Mouse (Mus musculus): ENCODE measurements around the gene Rdh5. TPM values are rescaled to one million over a fixed set of nuclear protein-coding genes. Genes with fewer than 3 reads are reported as not detected.
A peak's percentile ranks its signal among the peaks of the same experiment; 100 is the strongest.

Gene Rdh5
- polyA plus RNA-seq, 1 experiment from 2014 or later, result 16.6 TPM

DNA sequence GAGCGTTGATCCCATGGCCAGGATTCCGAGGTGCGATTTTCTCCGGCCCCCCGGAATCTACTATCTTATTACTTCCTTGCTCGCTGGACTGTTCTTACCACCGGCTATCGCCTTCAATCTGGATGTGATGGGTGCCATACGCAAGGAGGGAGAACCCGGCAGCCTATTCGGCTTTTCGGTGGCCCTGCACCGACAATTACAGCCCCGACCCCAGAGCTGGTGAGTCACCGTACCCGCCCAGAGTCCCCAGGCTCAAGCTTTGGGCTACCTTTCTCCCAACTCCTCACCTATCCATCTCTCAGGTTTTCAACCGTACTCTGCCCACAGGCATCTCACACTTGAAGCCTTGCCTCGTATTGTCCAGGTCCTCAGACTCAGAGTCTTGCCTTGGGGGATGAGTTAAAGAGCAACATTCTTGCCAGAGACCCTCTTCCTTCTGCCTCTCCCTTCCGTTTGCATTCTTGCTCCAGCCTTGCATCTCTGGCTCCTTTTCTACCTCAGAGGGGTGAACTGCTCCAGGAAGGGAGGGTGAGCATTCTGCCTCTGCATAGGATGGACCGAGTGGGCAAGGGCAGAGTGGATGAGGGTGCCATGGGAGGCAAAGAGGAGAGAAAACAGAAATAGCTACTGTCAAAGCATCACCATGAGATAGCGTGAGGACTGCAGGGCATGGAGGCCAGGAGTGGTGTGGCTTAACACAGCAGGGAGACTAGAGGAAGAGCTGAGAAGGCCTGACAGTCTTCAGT is 11.5 kb upstream of the Rdh5 start:
- Histone ChIP-seq H3K27me3 (ENCODE audit: control insufficient read depth, insufficient read depth, low read length) (peaks cover 48% of the 10 kb centered on the region), H3K4me2 (ENCODE audit: low read depth, low read length) (peak overlapping the region; percentile 73), H3K27ac (ENCODE audit: low read length) (no peak overlapping the region), H3K9me3 (replicated peaks; ENCODE audit: control insufficient read depth, low read length) (no peaks in the 10 kb centered on the region), H3K4me1 (ENCODE audit: control insufficient read depth, insufficient read depth, low read length) (no peaks in the 10 kb centered on the region; the same call in 1 of the 2 replicates), H3K36me3 (ENCODE audit: control insufficient read depth, insufficient read depth, low read length) (no peaks in the 10 kb centered on the region), H3K9ac (ENCODE audit: low read length) (peak overlapping the region; percentile 49), H3K4me3 (replicated peaks; ENCODE audit: low read length) (peak overlapping the region; percentile 48)
- 4% methylated on average over 21 of the region's 21 CpGs for WGBS
- no peak for ATAC-seq (ENCODE audit: insufficient read depth, low FRiP score)

DNA sequence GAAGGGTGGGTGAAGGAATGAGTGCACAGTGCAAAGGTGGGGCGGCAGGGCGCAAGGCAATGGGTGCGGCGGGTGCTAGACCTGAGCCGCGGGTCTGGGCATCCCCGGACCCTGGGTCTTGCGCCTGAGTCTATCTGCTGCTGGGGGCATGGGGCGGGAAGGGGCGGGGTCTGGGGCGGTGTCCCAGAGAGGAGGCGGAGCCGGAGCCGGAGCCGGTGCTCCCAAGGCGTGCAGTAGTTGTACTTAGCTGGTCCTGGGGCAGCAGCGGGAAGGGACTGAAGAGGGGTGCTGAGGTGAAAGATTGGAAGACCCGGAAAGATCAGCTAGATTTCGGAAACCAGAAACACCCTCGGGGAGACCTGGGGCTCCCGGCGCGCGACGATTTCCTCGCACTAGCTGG is 10.9 kb upstream of the Rdh5 start, which contains the start of gene Itga7:
Gene Itga7 (plus strand): TSS at position 245 of the 400 bp plus-strand sequence.
- H3K4me1 ChIP-seq (ENCODE audit: control insufficient read depth, insufficient read depth, low read length), result no peaks in the 10 kb centered on the region; the same call in 1 of the 2 replicates
- H3K36me3 ChIP-seq (ENCODE audit: control insufficient read depth, insufficient read depth, low read length), result no peaks in the 10 kb centered on the region
- peak within 1 kb of the TSS; percentile 49 for H3K9ac ChIP-seq (ENCODE audit: low read length)
- under 1% methylated on average over 26 of the region's 26 CpGs for WGBS
- no peak within 1 kb of the TSS for H3K27ac ChIP-seq (ENCODE audit: low read length)
- ATAC-seq (ENCODE audit: insufficient read depth, low FRiP score), result peak; percentile 72
- peaks cover 48% of the 10 kb centered on the region for H3K27me3 ChIP-seq (ENCODE audit: control insufficient read depth, insufficient read depth, low read length)
- no peaks in the 10 kb centered on the region for H3K9me3 ChIP-seq (replicated peaks; ENCODE audit: control insufficient read depth, low read length)
- H3K4me3 ChIP-seq (replicated peaks; ENCODE audit: low read length), result peak within 1 kb of the TSS; percentile 48
- peak within 1 kb of the TSS; percentile 73 for H3K4me2 ChIP-seq (ENCODE audit: low read depth, low read length)

DNA sequence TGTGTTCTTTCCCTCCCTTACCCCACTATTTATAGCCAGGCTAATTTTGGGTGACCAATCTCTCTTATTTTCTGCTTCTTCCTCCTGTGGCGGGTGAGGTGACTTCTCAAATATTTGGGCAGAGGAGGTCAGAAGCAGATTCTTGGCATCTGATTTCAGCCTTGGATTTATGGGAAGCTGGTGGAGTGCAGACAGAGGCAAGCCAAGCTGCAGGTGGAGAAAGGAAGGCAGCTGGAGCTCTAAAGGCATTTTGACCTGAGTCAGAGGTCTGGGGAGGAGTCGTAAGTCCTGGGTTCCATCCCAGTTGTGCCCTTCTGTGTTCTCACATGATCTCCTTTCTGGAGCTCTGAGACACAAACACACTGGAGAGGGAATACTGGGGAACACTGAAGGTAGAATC is 8.8 kb upstream of the Rdh5 start:
- H3K4me2 ChIP-seq (ENCODE audit: low read depth, low read length), result no peak overlapping the region
- no peak overlapping the region for H3K27ac ChIP-seq (ENCODE audit: low read length)
- peaks cover 47% of the 10 kb centered on the region for H3K27me3 ChIP-seq (ENCODE audit: control insufficient read depth, insufficient read depth, low read length)
- no peak overlapping the region for H3K4me3 ChIP-seq (replicated peaks; ENCODE audit: low read length)
- ATAC-seq (ENCODE audit: insufficient read depth, low FRiP score), result no peak
- H3K36me3 ChIP-seq (ENCODE audit: control insufficient read depth, insufficient read depth, low read length), result no peaks in the 10 kb centered on the region
- H3K4me1 ChIP-seq (ENCODE audit: control insufficient read depth, insufficient read depth, low read length), result no peaks in the 10 kb centered on the region
- no peaks in the 10 kb centered on the region for H3K9me3 ChIP-seq (replicated peaks; ENCODE audit: control insufficient read depth, low read length)
- WGBS, result 52% methylated on average over 2 of the region's 2 CpGs
- H3K9ac ChIP-seq (ENCODE audit: low read length), result no peak overlapping the region

DNA sequence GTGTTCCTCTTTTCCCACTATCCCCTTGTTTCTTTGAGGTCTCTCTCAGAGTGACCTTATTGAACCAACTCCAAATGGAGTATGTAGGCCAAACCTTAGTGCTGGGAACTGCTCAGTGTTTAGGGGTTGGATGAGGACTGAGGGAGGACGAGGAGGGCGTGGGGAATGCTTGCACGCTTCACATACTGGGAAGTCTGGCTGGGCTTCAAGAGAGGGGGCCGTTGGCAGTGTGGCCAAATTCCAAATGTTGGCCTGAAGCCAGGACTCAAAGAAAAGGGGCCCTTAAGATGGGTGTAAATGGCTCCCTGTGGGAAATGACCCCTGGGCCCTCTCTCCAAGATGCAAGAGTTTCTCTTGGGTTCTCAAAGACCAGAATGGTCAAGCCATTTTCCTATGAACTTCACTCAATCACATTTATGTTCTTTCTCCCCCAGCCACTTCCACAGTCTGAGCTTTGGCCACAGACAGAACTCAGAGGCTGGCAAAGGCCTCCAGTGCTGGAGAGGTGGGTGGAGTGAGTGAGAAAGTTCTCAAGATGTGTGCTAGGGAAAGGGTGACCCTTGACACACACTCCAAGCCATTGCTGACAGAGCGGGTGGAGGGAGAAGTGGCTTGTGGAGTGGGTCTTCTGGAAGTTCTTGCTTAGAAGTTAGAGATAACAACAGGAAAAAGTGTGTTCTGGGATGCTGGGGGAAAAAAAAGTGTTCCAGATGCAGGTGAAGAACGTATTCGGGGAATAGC is 7.1 kb upstream of the Rdh5 start:
- Histone ChIP-seq H3K4me2 (ENCODE audit: low read depth, low read length) (no peak overlapping the region), H3K36me3 (ENCODE audit: control insufficient read depth, insufficient read depth, low read length) (no peaks in the 10 kb centered on the region), H3K27me3 (ENCODE audit: control insufficient read depth, insufficient read depth, low read length) (peaks cover 33% of the 10 kb centered on the region), H3K4me3 (replicated peaks; ENCODE audit: low read length) (no peak overlapping the region), H3K27ac (ENCODE audit: low read length) (no peak overlapping the region), H3K9me3 (replicated peaks; ENCODE audit: control insufficient read depth, low read length) (no peaks in the 10 kb centered on the region), H3K9ac (ENCODE audit: low read length) (no peak overlapping the region), H3K4me1 (ENCODE audit: control insufficient read depth, insufficient read depth, low read length) (no peaks in the 10 kb centered on the region)
- ATAC-seq (ENCODE audit: insufficient read depth, low FRiP score), result peak; percentile 30; the same call in 1 of the 2 replicates
- WGBS, result 65% methylated on average over 7 of the region's 7 CpGs

DNA sequence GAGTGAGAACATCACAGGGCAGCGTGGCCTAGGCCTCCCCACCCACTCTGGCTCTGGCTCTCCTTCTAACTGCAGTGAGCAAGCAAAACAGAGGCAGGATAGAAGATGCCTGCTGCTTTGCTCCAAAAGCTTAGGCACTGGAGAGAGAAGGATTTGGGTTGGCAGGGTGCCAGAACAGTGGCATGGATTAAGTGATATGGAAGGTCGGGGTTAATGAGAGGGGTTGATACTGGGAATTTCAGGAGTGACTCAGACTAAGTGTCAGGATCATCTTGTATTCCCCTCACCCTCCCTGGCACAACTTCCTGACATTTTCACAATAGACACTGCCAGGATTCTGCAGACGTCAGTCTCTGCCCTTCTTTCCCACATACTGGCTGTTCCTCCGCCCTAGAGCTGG is 5.7 kb upstream of the Rdh5 start:
- 32% methylated on average over 4 of the region's 4 CpGs for WGBS

DNA sequence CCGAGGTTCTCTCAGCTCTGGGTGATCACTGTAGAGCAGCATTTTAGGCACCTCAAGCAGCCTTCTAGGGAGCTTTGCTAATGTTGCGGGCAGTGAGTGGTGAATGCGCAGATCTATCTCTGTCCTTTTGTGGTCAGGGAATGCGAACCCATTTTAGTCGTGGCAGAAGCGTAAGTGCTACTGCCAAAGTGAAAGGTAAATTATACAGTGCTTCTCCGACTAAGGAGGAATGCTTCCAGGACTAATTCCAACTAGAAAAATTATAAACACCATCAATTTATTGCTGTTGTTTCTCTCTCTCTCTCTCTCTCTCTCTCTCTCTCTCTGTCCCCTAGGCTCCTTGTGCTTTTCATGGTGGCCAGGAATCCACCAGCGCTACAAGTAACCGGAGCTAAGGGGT is 1.2 kb upstream of the Rdh5 start, which contains the start of gene Bloc1s1:
Gene Bloc1s1 (minus strand): TSS at position 101 of the 400 bp plus-strand sequence.
- H3K27ac ChIP-seq (ENCODE audit: low read length), result peak within 1 kb of the TSS; percentile 97
- H3K9me3 ChIP-seq (replicated peaks; ENCODE audit: control insufficient read depth, low read length), result no peaks in the 10 kb centered on the region
- peaks cover 45% of the 10 kb centered on the region for H3K4me1 ChIP-seq (ENCODE audit: control insufficient read depth, insufficient read depth, low read length)
- H3K27me3 ChIP-seq (ENCODE audit: control insufficient read depth, insufficient read depth, low read length), result no peaks in the 10 kb centered on the region; the same call in 1 of the 2 replicates
- peak within 1 kb of the TSS; percentile 81 for H3K4me3 ChIP-seq (replicated peaks; ENCODE audit: low read length)
- WGBS, result 53% methylated on average over 9 of the region's 9 CpGs
- peak within 1 kb of the TSS; percentile 79 for H3K4me2 ChIP-seq (ENCODE audit: low read depth, low read length)
- no peaks in the 10 kb centered on the region for H3K36me3 ChIP-seq (ENCODE audit: control insufficient read depth, insufficient read depth, low read length)
- peak within 1 kb of the TSS; percentile 87 for H3K9ac ChIP-seq (ENCODE audit: low read length)
- ATAC-seq (ENCODE audit: insufficient read depth, low FRiP score), result no peak

More for the DNA sequence above, 5.7 kb upstream of the Rdh5 start:
- Histone ChIP-seq H3K4me2 (ENCODE audit: low read depth, low read length) (no peak overlapping the region), H3K9me3 (replicated peaks; ENCODE audit: control insufficient read depth, low read length) (no peaks in the 10 kb centered on the region), H3K27ac (ENCODE audit: low read length) (no peak overlapping the region), H3K36me3 (ENCODE audit: control insufficient read depth, insufficient read depth, low read length) (no peaks in the 10 kb centered on the region), H3K9ac (ENCODE audit: low read length) (0 out of 2 replicates have a peak overlapping the region, but pooled peaks have one; percentile 5), H3K4me3 (replicated peaks; ENCODE audit: low read length) (no peak overlapping the region), H3K4me1 (ENCODE audit: control insufficient read depth, insufficient read depth, low read length) (peaks cover 8% of the 10 kb centered on the region), H3K27me3 (ENCODE audit: control insufficient read depth, insufficient read depth, low read length) (peaks cover 19% of the 10 kb centered on the region)
- ATAC-seq (ENCODE audit: insufficient read depth, low FRiP score), result no peak

DNA sequence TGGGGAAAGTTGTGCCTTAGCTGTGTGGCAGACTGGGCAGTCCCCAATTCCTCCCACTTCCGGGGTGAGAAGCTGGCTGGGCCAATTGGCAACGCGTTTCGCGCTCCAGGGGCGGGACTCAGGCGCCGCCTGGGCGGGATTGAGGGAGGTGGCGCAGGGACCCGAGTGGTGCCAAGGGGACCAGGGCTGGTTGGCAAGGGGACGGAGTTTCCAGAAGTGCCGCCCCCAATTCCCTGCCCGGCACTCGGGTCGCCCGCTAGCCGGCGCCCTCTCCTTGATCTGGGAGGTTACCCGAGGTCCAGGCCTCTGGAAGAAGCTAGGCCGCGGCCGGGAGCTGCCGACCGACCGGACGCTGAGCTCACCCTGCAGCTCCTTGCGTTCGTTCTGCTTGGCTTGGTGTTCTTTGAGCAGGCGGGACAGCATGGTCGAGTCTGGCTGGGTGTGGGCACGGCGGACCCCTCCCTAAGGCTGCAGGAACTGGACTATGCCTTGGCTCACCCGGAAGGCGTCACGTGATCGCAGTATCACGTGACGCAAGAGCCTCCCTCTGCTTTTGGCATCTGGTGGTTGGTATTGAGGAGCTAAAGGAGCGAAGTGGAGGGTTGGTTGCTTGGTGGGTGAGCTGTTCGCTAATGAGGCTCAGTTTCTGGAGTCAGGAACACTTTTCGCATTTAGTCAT is 464 bp upstream of the Rdh5 start:
- Histone ChIP-seq H3K4me3 (replicated peaks; ENCODE audit: low read length) (peak overlapping the region; percentile 81), H3K4me2 (ENCODE audit: low read depth, low read length) (peak overlapping the region; percentile 79), H3K9ac (ENCODE audit: low read length) (peak overlapping the region; percentile 87), H3K36me3 (ENCODE audit: control insufficient read depth, insufficient read depth, low read length) (no peaks in the 10 kb centered on the region), H3K4me1 (ENCODE audit: control insufficient read depth, insufficient read depth, low read length) (peaks cover 51% of the 10 kb centered on the region), H3K27ac (ENCODE audit: low read length) (peak overlapping the region; percentile 97), H3K27me3 (ENCODE audit: control insufficient read depth, insufficient read depth, low read length) (no peaks in the 10 kb centered on the region), H3K9me3 (replicated peaks; ENCODE audit: control insufficient read depth, low read length) (no peaks in the 10 kb centered on the region)
- ATAC-seq (ENCODE audit: insufficient read depth, low FRiP score), result peak; percentile 93
- WGBS, result 1% methylated on average over 42 of the region's 42 CpGs

DNA sequence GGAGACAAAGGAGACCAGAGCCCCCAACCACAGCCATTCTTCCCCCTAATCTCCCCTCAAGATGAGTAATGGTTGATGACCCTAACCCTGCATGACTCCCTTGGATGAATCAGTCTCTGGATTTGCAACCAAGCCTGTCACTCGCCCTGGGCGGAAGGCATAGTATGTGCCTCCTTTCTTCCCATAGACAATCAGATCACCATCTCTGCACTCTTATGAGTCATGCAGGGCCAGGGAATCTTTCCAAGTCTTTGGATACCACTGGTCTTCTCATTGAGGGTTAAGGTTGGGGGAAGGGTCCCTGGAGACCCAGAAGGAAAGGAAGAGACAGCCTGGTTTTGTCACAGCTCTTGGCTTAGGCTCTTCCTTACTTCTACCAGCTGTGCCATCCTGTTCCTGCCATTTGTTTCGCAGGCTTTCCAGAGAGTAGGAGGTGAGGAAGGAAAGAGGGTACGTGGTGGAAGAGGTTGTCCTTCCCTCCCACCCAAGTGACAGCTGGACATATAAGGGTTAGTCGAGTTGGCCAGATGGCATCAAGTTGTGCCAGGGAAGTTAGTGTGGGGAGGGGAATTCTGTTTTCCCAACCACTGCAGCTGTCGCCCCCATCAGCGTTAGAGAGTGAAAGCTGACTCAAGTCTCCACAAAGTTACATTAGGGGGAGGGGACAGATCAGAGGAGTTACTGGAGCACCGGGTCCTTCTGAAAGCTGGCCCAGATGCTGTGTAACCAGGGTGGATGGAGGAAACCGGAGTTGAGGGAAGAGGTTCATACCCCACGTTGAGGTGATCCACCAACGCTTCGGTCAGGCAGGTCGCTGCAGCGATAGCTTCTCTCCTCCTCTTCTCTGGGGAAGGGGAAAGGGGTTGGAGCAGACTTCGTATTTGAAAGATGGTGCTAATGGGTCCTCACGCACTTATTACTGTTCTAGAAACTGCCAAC is 536 bp downstream of the Rdh5 start:
- peak overlapping the region; percentile 97 for H3K27ac ChIP-seq (ENCODE audit: low read length)

More for the DNA sequence above, 536 bp downstream of the Rdh5 start:
- H3K4me3 ChIP-seq (replicated peaks; ENCODE audit: low read length), result peak overlapping the region; percentile 81
- 61% methylated on average over 16 of the region's 16 CpGs for WGBS
- no peak for ATAC-seq (ENCODE audit: insufficient read depth, low FRiP score)
- H3K9me3 ChIP-seq (replicated peaks; ENCODE audit: control insufficient read depth, low read length), result no peaks in the 10 kb centered on the region
- peak overlapping the region; percentile 87 for H3K9ac ChIP-seq (ENCODE audit: low read length)
- peaks cover 52% of the 10 kb centered on the region for H3K4me1 ChIP-seq (ENCODE audit: control insufficient read depth, insufficient read depth, low read length)
- peak overlapping the region; percentile 79 for H3K4me2 ChIP-seq (ENCODE audit: low read depth, low read length)
- no peaks in the 10 kb centered on the region for H3K27me3 ChIP-seq (ENCODE audit: control insufficient read depth, insufficient read depth, low read length)
- no peaks in the 10 kb centered on the region for H3K36me3 ChIP-seq (ENCODE audit: control insufficient read depth, insufficient read depth, low read length)
